Mouse (Mus musculus): Measurements from ENCODE around the gene Rmnd5b.

DNA sequence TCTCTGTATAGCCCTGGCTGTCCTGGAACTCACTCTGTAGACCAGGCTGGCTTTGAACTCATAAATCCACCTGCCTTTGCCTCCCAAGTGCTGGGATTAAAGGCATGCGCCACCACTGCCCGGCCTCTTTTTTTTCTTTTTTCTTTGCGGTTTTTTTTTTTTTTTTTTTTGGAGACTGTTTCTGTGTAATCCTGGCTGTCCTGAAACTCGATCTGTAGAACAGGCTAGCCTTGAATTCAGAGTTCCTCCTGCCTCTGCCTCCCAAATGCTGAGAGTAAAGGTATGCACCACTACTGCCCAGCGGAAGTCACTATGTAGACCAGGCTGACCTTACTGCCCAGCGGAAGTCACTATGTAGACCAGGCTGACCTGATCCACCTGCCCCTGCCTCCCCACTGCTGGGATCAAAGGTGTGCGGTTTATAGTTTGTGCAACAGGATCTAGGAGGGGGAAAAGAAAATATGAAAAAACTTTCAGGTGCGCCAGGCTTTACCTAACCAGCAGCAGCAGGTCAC is 16.7 kb downstream of the Rmnd5b start:
- TF ChIP-seq POLR2A (IDR thresholded peaks at IDR 0.05; ENCODE audit: low read depth, low read length) (no peak), CTCF (conservative IDR thresholded peaks at IDR 0.05; ENCODE audit: insufficient read depth, insufficient read length, low read depth, low read length) (no peak)

Data from kidney, adult 2 months (tissue).